Mouse (Mus musculus) CH12.LX (cell line): ENCODE results near the gene Rin3. TPM values are rescaled to one million over a fixed set of nuclear protein-coding genes. Genes with fewer than 3 reads are reported as not detected.
"Not testable (repeated sequence)": the region's sequence is repeated elsewhere in the genome, so short reads cannot be mapped to it uniquely, and the experiment has no call there.

Experiments used
- DNase-seq: peaks from one replicate; pipeline ENCODE4 v3.0.0-alpha.2; 2013; ENCODE audit errors: extremely low read depth
- H3K27ac ChIP-seq: 2 replicates; pipeline ENCODE4 v1.5.1; 2012; ENCODE audit warnings: low read depth, mild to moderate bottlenecking, control low read depth, moderate library complexity; ENCODE audit not compliant: insufficient read depth
- H3K27me3 ChIP-seq: replicated peaks from 2 replicates; pipeline ENCODE3; 2012; ENCODE audit warnings: inconsistent platforms
- H3K36me3 ChIP-seq, 2 experiments: replicated peaks in 1 of 2; 2 replicates each; pipeline versions ENCODE3 to v1.6.1; 2012; ENCODE audit warnings: inconsistent platforms in 1 of 2, low read length in 1 of 2, mild to moderate bottlenecking in 1 of 2, mixed read lengths in 1 of 2, moderate library complexity in 1 of 2; ENCODE audit not compliant: control insufficient read depth in 1 of 2, insufficient read depth in 1 of 2
- H3K4me1 ChIP-seq, 2 experiments: 2 replicates each; pipeline ENCODE4 v1.6.1; 2012; ENCODE audit warnings: inconsistent platforms in 1 of 2, moderate library complexity in 1 of 2; ENCODE audit not compliant: insufficient read depth in 2 of 2, control insufficient read depth in 1 of 2
- H3K4me2 ChIP-seq: 2 replicates; pipeline ENCODE4 v1.6.1; 2012; ENCODE audit warnings: low read depth, mild to moderate bottlenecking, control low read depth; ENCODE audit not compliant: poor library complexity, insufficient read depth, severe bottlenecking
- H3K4me3 ChIP-seq, 3 experiments: fragments of 150-350 bp in 1 of 3; sonication (generic) in 1 of 3; replicated peaks in 1 of 3; 2 replicates each; pipeline versions ENCODE3 to v1.5.1; 2011 to 2012; ENCODE audit warnings: low read depth in 2 of 3, low read length in 2 of 3, mild to moderate bottlenecking in 2 of 3, moderate library complexity in 2 of 3, control low read depth in 1 of 3, improper control_type of control experiment in 1 of 3, inconsistent platforms in 1 of 3, mixed read lengths in 1 of 3; ENCODE audit not compliant: poor library complexity in 1 of 3
- H3K79me2 ChIP-seq: replicated peaks from 2 replicates; pipeline ENCODE4 v1.6.1; 2012; ENCODE audit warnings: mild to moderate bottlenecking, moderate library complexity; ENCODE audit not compliant: control insufficient read depth, poor library complexity, insufficient read depth, severe bottlenecking; ENCODE audit errors: extremely low read depth
- H3K9ac ChIP-seq: 2 replicates; pipeline ENCODE4 v1.6.1; 2012; ENCODE audit warnings: low read depth, mild to moderate bottlenecking, control low read depth, moderate library complexity; ENCODE audit not compliant: insufficient read depth
- H3K9me3 ChIP-seq: replicated peaks from 2 replicates; pipeline ENCODE3; 2012; ENCODE audit warnings: low read length, inconsistent platforms, mixed read lengths
- BHLHE40 ChIP-seq: IDR thresholded peaks from 2 replicates; pipeline ENCODE4 v1.6.1; 2011; ENCODE audit warnings: mild to moderate bottlenecking, low read depth, low read length, improper control_type of control experiment
- ELF1 ChIP-seq: IDR thresholded peaks from 2 replicates; pipeline ENCODE4 v1.6.1; 2014; ENCODE audit warnings: low read depth, mild to moderate bottlenecking, inconsistent platforms, low read length, improper control_type of control experiment
- GABPA ChIP-seq: IDR thresholded peaks from 2 replicates; pipeline ENCODE4 v1.6.1; 2012; ENCODE audit warnings: low read depth, low read length, improper control_type of control experiment, inconsistent platforms; ENCODE audit not compliant: insufficient replicate concordance
- NRF1 ChIP-seq: IDR thresholded peaks from 2 replicates; pipeline ENCODE4 v1.6.1; 2014; ENCODE audit warnings: low read depth, mild to moderate bottlenecking, inconsistent platforms, low read length, improper control_type of control experiment, moderate library complexity
- POLR2A ChIP-seq: IDR thresholded peaks from 2 replicates; pipeline ENCODE4 v1.6.1; 2011; ENCODE audit warnings: low read depth, mild to moderate bottlenecking, improper control_type of control experiment, low read length
- TCF12 ChIP-seq: IDR thresholded peaks from 2 replicates; pipeline ENCODE4 v1.6.1; 2014; ENCODE audit warnings: low read depth, mild to moderate bottlenecking, inconsistent platforms, low read length, improper control_type of control experiment
- USF1 ChIP-seq: IDR thresholded peaks from 2 replicates; pipeline ENCODE4 v1.6.1; 2014; ENCODE audit warnings: low read depth, mild to moderate bottlenecking, inconsistent platforms, low read length, improper control_type of control experiment
- ZC3H11A ChIP-seq: IDR thresholded peaks from 2 replicates; pipeline ENCODE4 v1.6.1; 2012; ENCODE audit warnings: low read depth, mild to moderate bottlenecking, inconsistent platforms, low read length, improper control_type of control experiment
- ZKSCAN1 ChIP-seq: IDR thresholded peaks from 2 replicates; pipeline ENCODE4 v1.6.1; 2012; ENCODE audit warnings: low read depth, inconsistent platforms, low read length, improper control_type of control experiment, borderline replicate concordance
- ZMIZ1 ChIP-seq: IDR thresholded peaks from 2 replicates; pipeline ENCODE4 v1.6.1; 2012; ENCODE audit warnings: low read depth, mild to moderate bottlenecking, inconsistent platforms, low read length, improper control_type of control experiment
- ZNF384 ChIP-seq: IDR thresholded peaks from 2 replicates; pipeline ENCODE4 v1.6.1; 2012; ENCODE audit warnings: low read depth, low read length, improper control_type of control experiment, inconsistent platforms
- dilution Hi-C: fragments of 300-500 bp; cut with MboI; formaldehyde crosslinking; loops from 2 replicates; pipeline ENCODE4 v1.14.3; 2020; ENCODE audit warnings: low sequenced_read_pairs; ENCODE audit not compliant: extremely low pct_unique_long_range_greater_than_20kb, extremely low pct_ligation_motif_present
- in situ Hi-C: fragments of 300-500 bp; cut with MboI; formaldehyde crosslinking; loops from 3 replicates; pipeline ENCODE4 v1.14.3; 2019; ENCODE audit warnings: low sequenced_read_pairs, low pct_ligation_motif_present, low pct_unique_long_range_greater_than_20kb, mixed read lengths
- polyA plus RNA-seq: library from polyadenylated mRNA; unstranded; fragments of >175 nt; gene quantifications from 2 replicates; pipeline ENCODE4 v1.2.1, GENCODE M21; 2012; ENCODE audit warnings: low read depth; ENCODE audit not compliant: insufficient read length
- total RNA-seq, 2 experiments: library from RNA; depleted of rRNA; stranded (reverse); fragments of 300-350 nt in 1 of 2; fragments of >200 nt in 1 of 2; gene quantifications; 2 replicates each; pipeline ENCODE4 v1.2.3; 2012 to 2014

Gene Rin3
- total and polyA plus RNA-seq, 3 experiments, result 2.4 to 10.0 (median 8.4) TPM

GRCm38 (mm10) chr12:102271447-102271846 lies 11.4 kb upstream of the Rin3 start:
- TF ChIP-seq ZC3H11A (no peak), BHLHE40 (no peak), ELF1 (no peak), ZMIZ1 (no peak), USF1 (no peak)
- H3K36me3 ChIP-seq, result no peaks in the 10 kb centered on the region
- peaks cover 4 to 12% of the 10 kb centered on the region in 2 experiments; a peak in 3 of 4 replicates for H3K4me1 ChIP-seq
- no peak overlapping the region for H3K27ac ChIP-seq
- H3K79me2 ChIP-seq, result no peaks in the 10 kb centered on the region
- no peaks in the 10 kb centered on the region for H3K9me3 ChIP-seq
- dilution Hi-C loops (no loop called here), in situ Hi-C loops (no loop called here)
- H3K27me3 ChIP-seq, result no peaks in the 10 kb centered on the region
- no peak for DNase-seq
- no peak overlapping the region for H3K9ac ChIP-seq
- H3K4me3 ChIP-seq, result no peak overlapping the region
- no peak overlapping the region for H3K4me2 ChIP-seq

DNA sequence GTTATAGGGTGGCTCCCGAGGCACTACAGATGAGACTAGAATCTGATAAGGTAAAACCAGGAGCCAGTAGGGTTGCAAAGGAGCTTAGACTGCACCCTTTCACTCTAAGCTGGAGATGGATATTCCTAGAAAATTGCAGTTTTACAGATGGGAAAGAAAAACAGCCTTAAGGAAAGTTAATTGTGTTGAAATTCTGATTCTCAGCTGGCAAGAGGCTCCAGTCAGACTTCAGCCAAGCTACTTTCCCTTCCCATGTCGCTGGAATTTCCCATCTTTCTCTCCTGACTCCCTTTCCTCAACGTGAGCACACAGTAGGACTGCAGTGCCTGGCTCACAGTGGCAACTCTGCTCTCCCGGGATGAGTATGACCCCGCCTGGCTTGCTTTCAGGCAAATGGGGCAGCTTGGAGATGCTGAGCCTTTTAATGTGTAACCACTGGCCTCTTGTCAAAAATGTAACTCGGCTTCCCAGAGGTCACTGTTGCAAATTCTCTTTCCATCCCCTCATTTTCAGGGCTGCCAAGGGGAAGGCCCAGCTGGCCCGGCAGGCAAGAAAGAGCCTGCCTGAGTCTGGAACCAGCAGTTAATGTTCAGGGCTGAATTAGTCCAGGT lies 6.9 kb upstream of the Rin3 start:
- in situ Hi-C loops (no loop called here), dilution Hi-C loops (no loop called here)
- no peaks in the 10 kb centered on the region for H3K79me2 ChIP-seq
- no peak for DNase-seq
- no peaks in the 10 kb centered on the region for H3K36me3 ChIP-seq
- H3K4me1 ChIP-seq, result peaks cover 4 to 12% of the 10 kb centered on the region in 2 experiments; a peak in 3 of 4 replicates
- no peak overlapping the region for H3K9ac ChIP-seq
- peaks cover 13% of the 10 kb centered on the region for H3K9me3 ChIP-seq
- H3K4me2 ChIP-seq, result no peak overlapping the region
- no peak overlapping the region for H3K27ac ChIP-seq
- no peak overlapping the region for H3K4me3 ChIP-seq
- peaks cover 6% of the 10 kb centered on the region for H3K27me3 ChIP-seq
- TF ChIP-seq GABPA (no peak), NRF1 (no peak), ZNF384 (no peak), ZKSCAN1 (peak; percentile 94), TCF12 (0 out of 2 replicates have a peak, but pooled peaks have one; percentile 14), POLR2A (no peak)

DNA sequence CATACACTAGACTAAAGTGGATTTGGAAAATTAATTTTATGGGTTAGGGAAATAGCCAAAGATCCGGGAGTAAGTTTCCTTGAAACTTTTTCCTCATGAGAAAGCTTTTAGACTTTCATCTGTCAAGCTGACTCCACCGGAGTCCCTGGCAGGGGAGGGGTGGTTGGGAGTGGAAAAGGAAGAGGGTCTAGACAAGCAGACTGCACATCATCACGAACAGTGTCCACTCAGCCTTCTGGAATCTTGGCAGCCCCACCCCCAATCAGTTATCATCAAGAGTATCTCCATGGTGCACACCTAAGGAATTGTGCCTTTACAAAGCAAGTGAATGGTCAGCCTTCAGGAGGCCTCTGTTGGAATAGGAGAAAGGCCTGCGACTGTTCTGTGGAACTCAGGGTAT lies 2.6 kb upstream of the Rin3 start:
- dilution Hi-C loops, H3K36me3 ChIP-seq, H3K4me3 ChIP-seq, H3K9ac ChIP-seq, DNase-seq, H3K79me2 ChIP-seq, H3K27ac ChIP-seq, H3K4me2 ChIP-seq: not testable (repeated sequence)
- Histone ChIP-seq H3K9me3 (peaks cover 19% of the 10 kb centered on the region), H3K27me3 (peaks cover 17% of the 10 kb centered on the region), H3K4me1 (peaks cover 7 to 27% of the 10 kb centered on the region in 2 experiments; a peak in 3 of 4 replicates)
- in situ Hi-C loops, result loop anchor here (5.0 kb wide), 1 partner anchor 102 kb away; no protein-coding TSS in a partner anchor
